In genomic region chr2:179573331-179573730, GRCm38 (mm10) we compare ENCODE assay signal across 20 mouse cellular contexts.
A peak's percentile ranks its signal among the peaks of the same experiment; 100 is the strongest.
DNase-seq lines count a peak whose midpoint lies in the region; ATAC-seq and TF ChIP-seq lines count a peak whose summit lies in the region.
"Had no signal": no experiment of that assay in that cellular context is flagged by ENCODE, and none has a peak within 500 bp of the region (broad histone marks: within the 10 kb centered on the region; RNA-seq: fewer than 3 reads in every experiment).

No protein-coding gene starts in this region.

- H3K9ac ChIP-seq in hindbrain, embryonic 13.5 days = no peak overlapping the region
- no peak overlapping the region for H3K9ac ChIP-seq in limb, embryonic 14.5 days (ENCODE audit: low read depth, low read length, severe bottlenecking)
- H3K9ac ChIP-seq: forebrain, embryonic 13.5 days; forebrain, postnatal 0 days; heart, embryonic 15.5 days; hindbrain, embryonic 15.5 days had no signal

- H3K4me3 ChIP-seq in hindbrain, embryonic 10.5 days = no peak overlapping the region
- H3K4me3 ChIP-seq in hindbrain, embryonic 13.5 days = no peak overlapping the region
- H3K4me3 ChIP-seq in limb, embryonic 14.5 days (replicated peaks; ENCODE audit: low read length) = no peak overlapping the region
- H3K4me3 ChIP-seq in limb, embryonic 10.5 days = no peak overlapping the region
- H3K4me3 ChIP-seq: embryonic facial prominence, embryonic 10.5 days; forebrain, embryonic 13.5 days; heart, adult 2 months; heart, embryonic 15.5 days; hindbrain, embryonic 15.5 days had no signal

- H3K27me3 ChIP-seq in hindbrain, embryonic 10.5 days (ENCODE audit: insufficient read depth, poor library complexity, severe bottlenecking) = peaks cover 6% of the 10 kb centered on the region; the same call in 1 of the 2 replicates
- H3K27me3 ChIP-seq in hindbrain, embryonic 13.5 days = 0 out of 2 replicates have a peak, but pooled peaks cover 5% of the 10 kb centered on the region
- no peaks in the 10 kb centered on the region for H3K27me3 ChIP-seq in limb, embryonic 14.5 days (ENCODE audit: control insufficient read depth, insufficient read depth, low read length)
- H3K27me3 ChIP-seq in limb, embryonic 10.5 days (ENCODE audit: low read depth, poor library complexity, severe bottlenecking) = peaks cover 15% of the 10 kb centered on the region; the same call in 1 of the 2 replicates
- H3K27me3 ChIP-seq: forebrain, embryonic 13.5 days; hindbrain, embryonic 15.5 days had no signal

- peak overlapping the region; percentile 64; the same call in 1 of the 2 replicates for H3K27ac ChIP-seq in hindbrain, embryonic 10.5 days
- no peak overlapping the region for H3K27ac ChIP-seq in hindbrain, embryonic 13.5 days
- H3K27ac ChIP-seq in limb, embryonic 14.5 days (replicated peaks; ENCODE audit: low read depth, low read length) = no peak overlapping the region
- H3K27ac ChIP-seq in limb, embryonic 10.5 days = no peak overlapping the region
- H3K27ac ChIP-seq: embryonic facial prominence, embryonic 10.5 days; forebrain, embryonic 13.5 days; heart, adult 2 months; heart, embryonic 15.5 days; hindbrain, embryonic 15.5 days had no signal

- ATAC-seq in hindbrain, embryonic 13.5 days (ENCODE audit: low FRiP score) = no peak
- ATAC-seq in limb, embryonic 14.5 days (ENCODE audit: low FRiP score, low read depth) = no peak; the same call in 1 of the 2 replicates
- ATAC-seq: forebrain, embryonic 13.5 days; forebrain, postnatal 0 days; inflammation-experienced regulatory T-cells, adult 6 months had no signal

- H3K36me3 ChIP-seq in hindbrain, embryonic 10.5 days = no peaks in the 10 kb centered on the region
- H3K36me3 ChIP-seq in hindbrain, embryonic 13.5 days = no peaks in the 10 kb centered on the region
- no peaks in the 10 kb centered on the region for H3K36me3 ChIP-seq in limb, embryonic 14.5 days (ENCODE audit: control insufficient read depth, insufficient read depth, low read length)
- H3K36me3 ChIP-seq in limb, embryonic 10.5 days = no peaks in the 10 kb centered on the region
- H3K36me3 ChIP-seq: embryonic facial prominence, embryonic 10.5 days; heart, embryonic 15.5 days; hindbrain, embryonic 15.5 days had no signal

- DNase-seq in hindbrain, embryonic 10.5 days (ENCODE audit: low spot score) = no peak
- DNase-seq in limb, embryonic 14.5 days (ENCODE audit: low spot score) = peak; percentile 18
- DNase-seq in limb, embryonic 10.5 days (ENCODE audit: low spot score) = no peak
- peak; percentile 67 for DNase-seq in brain, embryonic 14.5 days (ENCODE audit: low read depth)
- peak; percentile 62 for DNase-seq in mesoderm, embryonic 11.5 days (ENCODE audit: low read depth, low spot score)
- DNase-seq in right cerebral cortex, postnatal 10 days (ENCODE audit: low spot score in 2 of 2) = no peak
- no peak for DNase-seq in heart, postnatal 10 days
- DNase-seq: adrenal gland, postnatal 25 days; cerebellum, adult 2 months; cerebellum, postnatal 10 days; forebrain, postnatal 0 days; gastrocnemius, postnatal 14 days; heart, adult 2 months had no signal

- H3K9me3 ChIP-seq in hindbrain, embryonic 10.5 days = peaks cover 2% of the 10 kb centered on the region; the same call in 1 of the 2 replicates
- H3K9me3 ChIP-seq in hindbrain, embryonic 13.5 days = no peaks in the 10 kb centered on the region
- H3K9me3 ChIP-seq in limb, embryonic 14.5 days (ENCODE audit: control insufficient read depth, low read length) = no peaks in the 10 kb centered on the region
- H3K9me3 ChIP-seq in limb, embryonic 10.5 days (replicated peaks) = no peaks in the 10 kb centered on the region
- H3K9me3 ChIP-seq: embryonic facial prominence, embryonic 10.5 days; heart, embryonic 15.5 days; hindbrain, embryonic 15.5 days had no signal

- TF ChIP-seq POLR2A in limb, embryonic 14.5 days (IDR thresholded peaks at IDR 0.05; ENCODE audit: borderline replicate concordance, extremely low read depth, insufficient read depth, insufficient read length) = no peak
- TF ChIP-seq POLR2A in brain, embryonic 14.5 days (IDR thresholded peaks at IDR 0.05; ENCODE audit: borderline replicate concordance, extremely low read depth, insufficient read depth, insufficient read length, poor library complexity, severe bottlenecking) = no peak

- no peak for TF ChIP-seq CTCF in brain, embryonic 14.5 days (IDR thresholded peaks at IDR 0.05; ENCODE audit: borderline replicate concordance, extremely low read depth, insufficient read depth, insufficient read length)

- H3K4me1 ChIP-seq in hindbrain, embryonic 10.5 days (replicated peaks) = peaks cover 56% of the 10 kb centered on the region
- peaks cover 49% of the 10 kb centered on the region for H3K4me1 ChIP-seq in hindbrain, embryonic 13.5 days (replicated peaks)
- peaks cover 13% of the 10 kb centered on the region for H3K4me1 ChIP-seq in limb, embryonic 14.5 days (ENCODE audit: control insufficient read depth, insufficient read depth, low read length)
- peaks cover 25% of the 10 kb centered on the region for H3K4me1 ChIP-seq in limb, embryonic 10.5 days
- H3K4me1 ChIP-seq: heart, embryonic 15.5 days had no signal

- intact Hi-C loops in heart, postnatal 10 days (cut with DNase I) = loop anchor here (5.0 to 10.0 kb wide), 2 partner anchors 89 to 301 kb away; no protein-coding TSS in a partner anchor

- no peak overlapping the region for H3K4me2 ChIP-seq in hindbrain, embryonic 13.5 days
- H3K4me2 ChIP-seq in limb, embryonic 14.5 days (replicated peaks; ENCODE audit: low read depth, low read length, severe bottlenecking) = no peak overlapping the region
- H3K4me2 ChIP-seq: forebrain, embryonic 13.5 days; heart, embryonic 11.5 days; heart, embryonic 15.5 days; hindbrain, embryonic 15.5 days had no signal

- 64% methylated on average over 11 of the region's 11 CpGs for WGBS in hindbrain, embryonic 10.5 days
- 28% methylated on average over 11 of the region's 11 CpGs for whole genome bisulfite sequencing in hindbrain, embryonic 13.5 days
- 46% methylated on average over 11 of the region's 11 CpGs for WGBS in limb, embryonic 14.5 days
- WGBS in limb, embryonic 10.5 days = 88% methylated on average over 11 of the region's 11 CpGs

Comparison
In these comparisons a context has a peak if more than half of its experiments do, and no peak if none do; other contexts are left out.
1. DNase-seq: peak in limb, embryonic 14.5 days (single experiment), brain, embryonic 14.5 days (single experiment) and mesoderm, embryonic 11.5 days (single experiment); none in hindbrain, embryonic 10.5 days (single experiment), limb, embryonic 10.5 days (single experiment), right cerebral cortex, postnatal 10 days (0 of 2) and heart, postnatal 10 days (0 of 2).